Mouse (Mus musculus): ENCODE data around the gene Cabin1. TPM values are rescaled to one million over a fixed set of nuclear protein-coding genes. Genes with fewer than 3 reads are reported as not detected.

The Cabin1 gene
- polyA plus RNA-seq, 1 experiment from 2014 or later = 36.6 TPM

DNA sequence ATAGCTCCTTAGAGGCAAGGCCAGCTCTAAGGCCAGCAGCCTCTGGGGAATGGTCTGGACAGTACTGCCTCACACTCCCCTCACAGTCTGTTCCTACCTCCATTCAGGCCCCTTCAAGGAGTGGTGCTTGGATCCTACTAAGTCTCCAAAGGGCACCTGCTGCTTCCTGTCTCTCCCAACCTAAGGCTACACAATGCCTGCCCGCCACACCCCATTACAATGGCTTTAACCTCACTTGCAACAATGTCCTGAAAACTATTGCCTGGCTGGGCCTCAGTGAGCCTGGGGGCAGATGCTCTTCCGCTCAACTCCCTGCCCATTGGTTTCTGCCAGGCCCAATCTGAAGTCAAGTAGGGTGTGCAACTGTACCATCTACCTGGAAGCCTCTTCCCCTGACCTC lies 75.5 kb downstream of the Cabin1 start:
- Histone ChIP-seq H3K9me3 (no peaks in the 10 kb centered on the region), H3K4me1 (peaks cover 15% of the 10 kb centered on the region), H3K36me3 (replicated peaks) (peaks cover 95% of the 10 kb centered on the region), H3K4me3 (no peak overlapping the region), H3K27ac (no peak overlapping the region), H3K27me3 (ENCODE audit: poor library complexity, severe bottlenecking) (no peaks in the 10 kb centered on the region)
- 78% methylated on average over 2 of the region's 2 CpGs for WGBS
- DNase-seq (ENCODE audit: extremely low spot score, low spot score) = no peak

- Histone ChIP-seq H3K9me3 (no peaks in the 10 kb centered on the region), H3K27ac (no peak overlapping the region), H3K36me3 (replicated peaks) (peaks cover 95% of the 10 kb centered on the region), H3K4me1 (peaks cover 15% of the 10 kb centered on the region), H3K4me3 (no peak overlapping the region), H3K27me3 (ENCODE audit: poor library complexity, severe bottlenecking) (no peaks in the 10 kb centered on the region)
- WGBS = 91% methylated on average over 4 of the region's 4 CpGs
- DNase-seq (ENCODE audit: extremely low spot score, low spot score) = no peak
These were observed 77.4 kb downstream of the Cabin1 start for GRCm38 (mm10) chr10:75686724-75687123.

DNA sequence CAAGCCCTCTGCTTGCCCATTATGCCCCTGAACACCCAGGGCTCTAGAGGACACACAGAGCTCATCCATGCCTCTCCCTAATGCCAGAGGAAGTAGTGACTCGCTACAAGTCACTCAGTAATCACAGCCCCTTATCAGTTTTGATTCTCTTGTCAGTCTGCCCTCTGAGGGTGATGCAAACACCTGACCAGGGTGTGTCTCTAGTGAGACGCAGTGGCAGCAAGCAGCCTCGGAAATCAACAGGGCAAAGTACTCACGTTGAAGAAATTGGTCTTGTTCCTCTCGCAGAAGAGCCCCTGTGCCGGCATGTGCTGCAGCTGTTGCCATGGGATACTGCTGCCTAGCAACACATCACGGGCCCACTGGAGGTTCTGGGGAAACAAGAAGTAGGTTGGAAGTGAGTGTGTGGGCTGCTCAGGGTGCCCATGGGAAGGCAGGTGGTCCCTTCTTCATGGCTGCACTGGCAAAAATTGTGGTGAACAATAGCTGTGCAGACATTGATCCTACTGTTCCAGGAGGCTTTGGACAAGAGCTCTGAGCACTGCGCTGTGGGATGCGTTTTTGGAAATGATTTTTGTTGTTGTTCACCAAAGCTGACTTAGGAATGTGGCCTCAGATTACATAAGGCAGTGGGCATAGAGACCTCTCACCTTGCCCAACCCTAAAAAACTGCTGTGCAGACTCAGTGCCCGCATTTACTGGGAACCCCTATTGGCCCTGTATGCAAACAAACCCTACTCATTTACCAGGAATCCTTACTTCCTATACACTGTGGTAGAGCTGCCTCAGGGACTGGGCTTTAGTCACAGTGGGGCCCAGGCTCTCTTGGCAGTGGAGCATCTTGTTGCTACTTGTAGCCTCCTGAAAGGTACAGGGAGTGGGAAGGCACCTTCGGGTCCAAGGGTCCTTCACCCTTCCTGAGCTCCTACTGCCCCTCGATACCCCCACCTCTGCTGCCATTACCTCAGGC lies 79.8 kb downstream of the Cabin1 start:
- whole genome bisulfite sequencing = 64% methylated on average over 12 of the region's 12 CpGs
- H3K36me3 ChIP-seq (replicated peaks) = peaks cover 98% of the 10 kb centered on the region

DNA sequence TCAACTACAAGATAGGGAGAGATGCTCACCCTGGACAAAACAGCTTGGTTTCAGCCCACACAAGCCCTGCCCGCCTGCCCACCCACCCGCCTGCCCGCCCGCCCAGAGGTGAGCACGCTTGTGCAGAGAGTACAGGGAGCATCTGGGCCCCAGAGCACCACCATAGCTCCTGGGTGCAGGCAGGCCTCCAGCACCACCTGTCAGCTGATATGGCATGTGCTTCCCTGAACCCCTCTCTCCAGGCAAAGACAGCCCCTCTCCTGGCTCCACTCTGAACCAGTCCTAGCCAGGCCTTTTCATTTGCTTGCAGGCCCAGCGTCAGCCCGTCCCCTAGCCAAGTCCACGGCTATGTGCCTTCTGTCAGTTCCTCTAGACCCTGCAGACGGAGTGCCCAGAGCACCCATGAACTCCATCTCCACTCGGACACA lies 83.6 kb downstream of the Cabin1 start:
- Histone ChIP-seq H3K4me3 (no peak overlapping the region), H3K4me1 (peaks cover 21% of the 10 kb centered on the region), H3K9me3 (no peaks in the 10 kb centered on the region), H3K27me3 (ENCODE audit: poor library complexity, severe bottlenecking) (no peaks in the 10 kb centered on the region), H3K27ac (no peak overlapping the region), H3K36me3 (replicated peaks) (peaks cover 96% of the 10 kb centered on the region)
- 95% methylated on average over 10 of the region's 10 CpGs for WGBS
- no peak for DNase-seq (ENCODE audit: extremely low spot score, low spot score)

More for the DNA sequence above, 79.8 kb downstream of the Cabin1 start:
- H3K27me3 ChIP-seq (ENCODE audit: poor library complexity, severe bottlenecking) = no peaks in the 10 kb centered on the region
- H3K4me1 ChIP-seq = peaks cover 15% of the 10 kb centered on the region
- H3K27ac ChIP-seq = 0 out of 2 replicates have a peak overlapping the region, but pooled peaks have one; percentile 35
- DNase-seq (ENCODE audit: extremely low spot score, low spot score) = peak; percentile 68
- no peaks in the 10 kb centered on the region for H3K9me3 ChIP-seq
- H3K4me3 ChIP-seq = no peak overlapping the region

- Histone ChIP-seq H3K27ac (no peak overlapping the region), H3K27me3 (ENCODE audit: poor library complexity, severe bottlenecking) (no peaks in the 10 kb centered on the region), H3K9me3 (no peaks in the 10 kb centered on the region), H3K4me1 (peaks cover 18% of the 10 kb centered on the region), H3K4me3 (no peak overlapping the region), H3K36me3 (replicated peaks) (peaks cover 98% of the 10 kb centered on the region)
- WGBS = 84% methylated on average over 6 of the region's 6 CpGs
- DNase-seq (ENCODE audit: extremely low spot score, low spot score) = no peak
These were observed 84.9 kb downstream of the Cabin1 start for GRCm38 (mm10) chr10:75679204-75679603.

DNA sequence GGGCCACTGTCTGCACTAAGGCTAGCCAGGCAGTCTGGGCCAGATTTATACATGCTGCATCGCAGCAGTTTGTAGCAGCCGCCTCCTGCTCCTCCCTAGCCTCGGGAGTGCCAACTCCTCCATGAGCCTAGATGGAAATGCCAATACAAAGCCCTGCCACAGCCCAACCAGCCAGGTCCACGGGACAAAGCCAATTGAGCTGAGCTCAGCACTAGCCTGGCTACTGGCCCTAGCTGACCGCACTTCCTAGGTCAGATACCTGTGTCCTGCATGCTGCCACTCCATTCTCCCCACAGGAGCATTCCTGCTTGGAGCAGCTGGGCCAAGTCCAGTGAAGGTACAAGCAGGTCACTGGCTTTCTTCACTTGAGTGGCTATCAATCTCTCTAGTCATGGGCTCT lies 86.2 kb downstream of the Cabin1 start:
- H3K4me1 ChIP-seq = peaks cover 12% of the 10 kb centered on the region
- DNase-seq (ENCODE audit: extremely low spot score, low spot score) = no peak
- H3K27me3 ChIP-seq (ENCODE audit: poor library complexity, severe bottlenecking) = no peaks in the 10 kb centered on the region
- H3K4me3 ChIP-seq = no peak overlapping the region
- H3K36me3 ChIP-seq (replicated peaks) = peaks cover 97% of the 10 kb centered on the region
- H3K27ac ChIP-seq = no peak overlapping the region
- 92% methylated on average over 5 of the region's 5 CpGs for WGBS
- no peaks in the 10 kb centered on the region for H3K9me3 ChIP-seq

- H3K27ac ChIP-seq = no peak overlapping the region
- 83% methylated on average over 2 of the region's 2 CpGs for WGBS
- H3K4me1 ChIP-seq = peaks cover 12% of the 10 kb centered on the region
- no peak for DNase-seq (ENCODE audit: extremely low spot score, low spot score)
- no peaks in the 10 kb centered on the region for H3K27me3 ChIP-seq (ENCODE audit: poor library complexity, severe bottlenecking)
- H3K4me3 ChIP-seq = no peak overlapping the region
- peaks cover 97% of the 10 kb centered on the region for H3K36me3 ChIP-seq (replicated peaks)
- H3K9me3 ChIP-seq = no peaks in the 10 kb centered on the region
These were observed 86.6 kb downstream of the Cabin1 start for GRCm38 (mm10) chr10:75677571-75677970.

DNA sequence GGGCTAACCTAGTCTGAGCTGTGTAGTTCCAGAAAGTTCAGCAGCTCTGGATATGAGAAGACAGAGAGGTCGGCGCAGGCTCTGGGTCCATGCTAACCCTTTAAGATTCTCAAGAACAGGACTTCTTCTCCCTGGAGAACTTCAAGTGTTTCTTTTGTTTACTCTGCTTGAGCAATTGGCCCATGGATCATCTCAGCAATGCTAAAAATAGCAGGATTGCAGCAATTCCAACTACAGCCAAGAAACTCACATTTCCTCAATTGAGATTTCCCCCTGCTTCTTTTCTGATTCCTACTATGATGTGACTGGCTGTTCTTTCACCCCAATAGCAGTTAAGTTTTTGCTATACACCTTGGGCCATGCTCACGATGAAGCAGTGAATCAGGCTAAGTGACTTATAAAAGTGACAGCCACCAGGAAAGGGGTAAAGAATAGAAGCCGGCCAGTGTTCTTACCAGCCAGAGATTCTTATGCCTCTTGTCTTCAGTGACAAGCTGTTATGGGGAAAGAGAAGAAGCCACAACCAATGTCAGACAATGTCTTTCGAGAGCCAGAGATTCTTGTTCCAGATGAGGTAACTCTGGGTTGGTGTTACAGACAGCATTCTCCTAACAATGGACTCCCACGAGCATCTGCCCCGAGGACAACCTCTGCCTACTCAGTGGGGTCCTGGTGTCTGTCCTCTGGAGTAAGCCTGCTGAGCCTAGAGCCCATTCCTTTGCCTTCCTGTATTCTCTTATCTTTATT lies 87.1 kb downstream of the Cabin1 start:
- Histone ChIP-seq H3K36me3 (replicated peaks) (peaks cover 97% of the 10 kb centered on the region), H3K4me1 (peaks cover 12% of the 10 kb centered on the region), H3K27me3 (ENCODE audit: poor library complexity, severe bottlenecking) (no peaks in the 10 kb centered on the region), H3K9me3 (no peaks in the 10 kb centered on the region), H3K27ac (no peak overlapping the region), H3K4me3 (no peak overlapping the region)
- no peak for DNase-seq (ENCODE audit: extremely low spot score, low spot score)
- WGBS = 90% methylated on average over 7 of the region's 7 CpGs

DNA sequence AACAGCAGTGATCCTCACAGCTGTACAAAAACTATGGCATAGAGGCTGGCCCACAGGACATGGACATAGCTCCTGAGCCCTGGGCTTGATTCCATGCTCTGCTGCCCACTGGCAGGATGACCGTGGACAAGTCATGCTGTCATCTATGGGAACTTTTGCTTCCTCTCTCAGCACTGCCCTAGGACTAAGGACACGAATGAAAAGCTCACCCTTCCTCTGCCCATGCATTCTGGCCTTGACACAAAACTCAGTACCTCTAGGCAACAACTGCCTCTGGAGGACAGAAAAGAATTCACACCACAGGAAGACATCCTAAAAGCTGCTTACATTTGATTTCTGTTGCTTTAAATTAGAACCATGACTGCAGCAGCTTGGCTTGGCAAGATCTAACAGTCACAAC lies 87.9 kb downstream of the Cabin1 start:
- peaks cover 96% of the 10 kb centered on the region for H3K36me3 ChIP-seq (replicated peaks)
- H3K27me3 ChIP-seq (ENCODE audit: poor library complexity, severe bottlenecking) = no peaks in the 10 kb centered on the region
- H3K4me1 ChIP-seq = peaks cover 12% of the 10 kb centered on the region
- no peak overlapping the region for H3K4me3 ChIP-seq
- no peaks in the 10 kb centered on the region for H3K9me3 ChIP-seq
- H3K27ac ChIP-seq = 0 out of 2 replicates have a peak overlapping the region, but pooled peaks have one; percentile 21
- 88% methylated on average over 2 of the region's 2 CpGs for WGBS
- DNase-seq (ENCODE audit: extremely low spot score, low spot score) = no peak

GRCm38 (mm10) chr10:75675594-75675993 lies 88.5 kb downstream of the Cabin1 start:
- no peaks in the 10 kb centered on the region for H3K27me3 ChIP-seq (ENCODE audit: poor library complexity, severe bottlenecking)
- no peak for DNase-seq (ENCODE audit: extremely low spot score, low spot score)
- WGBS = 79% methylated on average over 8 of the region's 8 CpGs

DNA sequence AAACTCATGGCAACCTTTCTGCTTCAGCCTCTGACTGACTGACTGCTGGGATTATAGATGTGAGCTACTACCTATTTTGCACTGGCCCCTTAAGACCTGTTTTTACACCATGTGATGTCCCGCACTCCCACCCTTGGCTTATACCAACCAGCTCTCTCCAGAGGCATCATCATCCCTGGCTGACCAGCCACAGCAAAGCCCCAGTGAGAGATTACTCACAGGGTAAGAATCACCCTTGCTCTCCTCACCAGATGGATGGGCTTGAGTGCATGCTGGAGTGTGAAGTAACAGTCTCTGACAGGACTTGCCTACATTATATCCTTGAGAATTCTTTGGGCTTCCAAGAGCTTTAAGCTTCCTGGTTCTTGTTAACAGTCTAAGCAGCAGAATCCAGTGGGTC lies 94.2 kb downstream of the Cabin1 start:
- DNase-seq (ENCODE audit: extremely low spot score, low spot score) = no peak
- 86% methylated on average over 1 of the region's 1 CpGs for WGBS
- Histone ChIP-seq H3K4me1 (peaks cover 28% of the 10 kb centered on the region), H3K27me3 (ENCODE audit: poor library complexity, severe bottlenecking) (peaks cover 46% of the 10 kb centered on the region), H3K36me3 (replicated peaks) (peaks cover 58% of the 10 kb centered on the region), H3K9me3 (no peaks in the 10 kb centered on the region), H3K4me3 (no peak overlapping the region), H3K27ac (no peak overlapping the region)

More at GRCm38 (mm10) chr10:75675594-75675993, 88.5 kb downstream of the Cabin1 start:
- Histone ChIP-seq H3K36me3 (replicated peaks) (peaks cover 96% of the 10 kb centered on the region), H3K27ac (peak overlapping the region; percentile 21; the same call in 1 of the 2 replicates), H3K9me3 (no peaks in the 10 kb centered on the region), H3K4me3 (no peak overlapping the region), H3K4me1 (peaks cover 12% of the 10 kb centered on the region)

DNA sequence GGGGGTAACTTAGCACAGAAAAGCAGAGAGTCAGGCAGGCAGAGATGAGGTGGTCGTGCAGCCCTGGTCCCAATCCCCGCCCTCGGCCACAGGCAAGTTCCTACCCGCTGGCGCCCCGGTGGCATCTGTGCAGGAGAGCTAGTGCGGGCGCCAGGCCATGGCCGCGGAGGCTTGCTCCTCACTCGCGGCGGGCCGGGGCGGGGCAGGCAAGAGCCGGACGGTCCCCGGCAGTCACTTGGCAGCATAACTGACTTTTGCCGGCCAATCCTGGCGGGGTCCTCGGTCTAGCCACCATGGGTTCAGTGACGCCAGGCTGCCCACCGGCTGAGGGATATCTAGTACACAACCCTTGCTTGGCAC lies 96.2 kb downstream of the Cabin1 start:
- under 1% methylated on average over 23 of the region's 23 CpGs for WGBS
- peaks cover 59% of the 10 kb centered on the region for H3K36me3 ChIP-seq (replicated peaks)
- H3K4me3 ChIP-seq = peak overlapping the region; percentile 72
- peaks cover 46% of the 10 kb centered on the region for H3K27me3 ChIP-seq (ENCODE audit: poor library complexity, severe bottlenecking)
- H3K9me3 ChIP-seq = no peaks in the 10 kb centered on the region
- peak overlapping the region; percentile 77 for H3K27ac ChIP-seq
- peaks cover 28% of the 10 kb centered on the region for H3K4me1 ChIP-seq
- peak; percentile 29 for DNase-seq (ENCODE audit: extremely low spot score, low spot score)
